Mouse (Mus musculus) midbrain, embryonic 13.5 days (tissue): ENCODE measurements around the gene Tbc1d24. TPM values are rescaled to one million over a fixed set of nuclear protein-coding genes. Genes with fewer than 3 reads are reported as not detected.
"Not testable (repeated sequence)": the region's sequence is repeated elsewhere in the genome, so short reads cannot be mapped to it uniquely, and the experiment has no call there.

Experiments
- ATAC-seq: fragments of 200-750 bp; cut with Nextera tagmentation; 2 replicates; pipeline ENCODE4 v1.8.0; 2017; ENCODE audit warnings: mild to moderate bottlenecking, moderate TSS enrichment, moderate library complexity
- H3K27ac ChIP-seq: fragments of 300-500 bp; sonication (generic); 2 replicates; pipeline ENCODE4 v1.5.1; 2015; ENCODE audit warnings: inconsistent platforms, mild to moderate bottlenecking, moderate library complexity
- H3K27me3 ChIP-seq: fragments of 300-500 bp; sonication (generic); 2 replicates; pipeline ENCODE4 v1.6.1; 2015; ENCODE audit warnings: mild to moderate bottlenecking, inconsistent platforms
- H3K36me3 ChIP-seq: fragments of 300-500 bp; sonication (generic); 2 replicates; pipeline ENCODE4 v1.6.1; 2015; ENCODE audit warnings: mild to moderate bottlenecking, inconsistent platforms
- H3K4me1 ChIP-seq: fragments of 300-500 bp; sonication (generic); replicated peaks from 2 replicates; pipeline ENCODE4 v1.6.1; 2015; ENCODE audit warnings: inconsistent platforms
- H3K4me2 ChIP-seq: fragments of 300-500 bp; sonication (generic); replicated peaks from 2 replicates; pipeline ENCODE4 v1.6.1; 2015; ENCODE audit warnings: moderate library complexity, mild to moderate bottlenecking, inconsistent platforms
- H3K4me3 ChIP-seq: fragments of 300-500 bp; sonication (generic); replicated peaks from 2 replicates; pipeline ENCODE4 v1.5.1; 2015; ENCODE audit warnings: mild to moderate bottlenecking, inconsistent platforms
- H3K9ac ChIP-seq: fragments of 300-500 bp; sonication (generic); replicated peaks from 2 replicates; pipeline ENCODE4 v1.6.1; 2015; ENCODE audit warnings: mild to moderate bottlenecking, inconsistent platforms
- H3K9me3 ChIP-seq: fragments of 300-500 bp; sonication (generic); 2 replicates; pipeline ENCODE4 v1.6.1; 2016; ENCODE audit warnings: mild to moderate bottlenecking, inconsistent platforms
- WGBS: fragments of 180-500 bp; shearing (Covaris S2); methylation state at CpG from one replicate; pipeline ENCODE4 v1.1.7; 2015; 5-methylcytosine and 5-hydroxymethylcytosine counted together
- microRNA-seq: library from miRNA; unstranded; fragments of <30 nt; microRNA quantifications from one replicate; pipeline ENCODE4, GENCODE M21; 2016
- polyA plus RNA-seq: library from polyadenylated mRNA; unstranded; fragments of >200 nt; fragmentation: Nextera tagmentation; extraction: Ambion mirVana; gene quantifications from 2 replicates; pipeline ENCODE4 v1.2.1, GENCODE M21; 2015

Gene Tbc1d24
- polyA plus RNA-seq, 1 experiment from 2014 or later, result 20.4 TPM

DNA sequence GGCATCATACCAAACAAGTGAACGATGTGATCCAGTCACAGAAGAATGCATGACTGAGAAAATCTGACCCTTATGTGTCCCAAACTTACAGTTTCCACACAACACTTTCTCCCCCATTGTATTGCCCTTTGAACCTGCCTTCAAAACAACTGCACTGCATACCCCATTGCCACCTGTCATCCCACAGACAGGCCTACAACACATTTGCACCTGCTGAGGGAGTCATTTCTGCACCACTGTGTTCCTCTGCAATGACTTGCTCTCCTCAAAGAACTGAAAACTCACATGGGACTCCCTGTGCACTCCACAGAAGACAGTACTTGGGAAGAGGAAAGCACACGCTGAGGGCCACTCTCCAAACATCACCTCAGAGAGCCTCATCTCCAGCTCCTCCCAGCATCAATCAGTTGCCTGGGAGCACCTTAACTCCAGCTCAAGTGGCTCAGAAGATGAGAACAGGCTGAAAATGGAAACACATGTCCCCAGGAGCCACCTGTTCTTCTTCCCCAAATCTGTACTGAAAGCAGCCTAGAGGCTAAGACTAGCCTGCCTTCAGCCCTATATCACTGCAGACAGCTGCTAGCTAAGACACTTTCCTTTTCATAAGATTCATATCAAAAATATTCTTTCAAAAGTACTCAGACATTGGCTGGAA, 68.0 kb downstream of the Tbc1d24 start:
- no peaks in the 10 kb centered on the region for H3K9me3 ChIP-seq
- no peak overlapping the region for H3K4me2 ChIP-seq
- no peak overlapping the region for H3K4me3 ChIP-seq
- no peaks in the 10 kb centered on the region for H3K36me3 ChIP-seq
- H3K27ac ChIP-seq, result no peak overlapping the region
- H3K4me1 ChIP-seq, result peaks cover 33% of the 10 kb centered on the region
- no peak overlapping the region for H3K9ac ChIP-seq
- no peaks in the 10 kb centered on the region for H3K27me3 ChIP-seq
- WGBS, result 80% methylated on average over 2 of the region's 2 CpGs
- ATAC-seq, result no peak

DNA sequence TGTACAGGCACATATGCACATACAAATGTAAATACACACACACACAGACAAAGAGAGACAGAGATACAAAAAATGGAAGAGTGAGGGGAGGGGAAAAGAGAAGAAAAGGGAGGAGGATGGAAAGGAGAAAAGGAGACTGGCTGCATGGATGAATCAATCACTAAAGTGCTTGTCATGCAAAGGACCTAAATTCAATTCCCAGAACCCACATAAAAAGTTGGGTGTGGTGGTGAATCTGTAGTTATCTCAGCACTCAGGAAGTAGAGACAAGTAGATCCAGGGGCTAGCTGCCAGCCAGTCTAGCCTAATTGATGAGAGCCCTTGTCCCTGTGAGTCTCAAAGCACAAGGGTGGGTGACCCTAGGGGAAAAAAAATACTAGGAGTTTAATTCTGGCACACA, 71.3 kb downstream of the Tbc1d24 start:
- H3K4me2 ChIP-seq, result no peak overlapping the region
- H3K4me1 ChIP-seq, result peaks cover 10% of the 10 kb centered on the region
- ATAC-seq, result no peak
- no peak overlapping the region for H3K9ac ChIP-seq
- H3K27ac ChIP-seq, result no peak overlapping the region
- no peak overlapping the region for H3K4me3 ChIP-seq
- H3K9me3 ChIP-seq, result no peaks in the 10 kb centered on the region
- no peaks in the 10 kb centered on the region for H3K27me3 ChIP-seq
- H3K36me3 ChIP-seq, result no peaks in the 10 kb centered on the region

DNA sequence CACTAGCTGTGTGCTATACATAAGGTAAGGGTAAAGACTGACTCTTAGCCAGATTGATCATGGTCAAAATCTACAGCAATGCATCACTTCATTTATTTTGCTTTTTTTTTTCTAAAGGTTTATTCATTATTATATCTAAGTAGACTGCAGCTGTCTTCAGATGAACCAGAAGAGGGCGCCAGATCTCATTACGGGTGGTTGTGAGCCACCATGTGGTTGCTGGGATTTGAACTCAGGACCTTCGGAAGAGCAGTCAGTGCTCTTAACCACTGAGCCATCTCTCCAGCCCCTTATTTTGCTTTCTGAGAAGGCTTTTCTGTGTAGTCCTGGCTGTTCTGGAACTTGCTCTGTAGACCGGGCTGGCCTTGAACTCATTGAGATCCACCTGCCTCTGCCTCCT, 72.4 kb downstream of the Tbc1d24 start:
- H3K9me3 ChIP-seq, H3K27me3 ChIP-seq, H3K27ac ChIP-seq, H3K9ac ChIP-seq, H3K4me1 ChIP-seq, H3K4me2 ChIP-seq, H3K36me3 ChIP-seq, H3K4me3 ChIP-seq, ATAC-seq: not testable (repeated sequence)
- 89% methylated on average over 4 of the region's 4 CpGs for WGBS

DNA sequence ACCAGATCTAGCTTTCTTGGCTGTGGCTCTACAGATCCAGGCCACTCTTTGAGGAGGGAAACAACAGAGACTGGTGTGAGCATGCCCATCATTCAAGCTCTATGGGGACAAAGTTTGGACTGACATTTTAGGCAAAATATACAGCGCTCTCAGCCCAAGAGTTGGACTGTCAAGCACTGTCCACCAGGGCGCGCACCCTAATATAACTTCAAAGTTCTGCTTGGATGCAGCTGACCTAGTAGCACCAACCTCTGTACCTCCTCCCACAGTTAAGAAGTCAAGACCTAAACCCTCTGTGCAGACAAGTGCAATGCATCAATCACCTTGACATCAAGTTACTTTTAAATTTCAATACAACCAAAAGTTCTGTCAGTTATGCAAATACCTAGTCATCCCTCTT, 73.8 kb downstream of the Tbc1d24 start:
- no peak overlapping the region for H3K4me3 ChIP-seq
- no peaks in the 10 kb centered on the region for H3K9me3 ChIP-seq
- no peak overlapping the region for H3K27ac ChIP-seq
- no peaks in the 10 kb centered on the region for H3K27me3 ChIP-seq
- H3K4me2 ChIP-seq, result no peak overlapping the region
- ATAC-seq, result no peak
- no peaks in the 10 kb centered on the region for H3K36me3 ChIP-seq
- H3K4me1 ChIP-seq, result no peaks in the 10 kb centered on the region
- no peak overlapping the region for H3K9ac ChIP-seq
- WGBS, result 94% methylated on average over 3 of the region's 3 CpGs

DNA sequence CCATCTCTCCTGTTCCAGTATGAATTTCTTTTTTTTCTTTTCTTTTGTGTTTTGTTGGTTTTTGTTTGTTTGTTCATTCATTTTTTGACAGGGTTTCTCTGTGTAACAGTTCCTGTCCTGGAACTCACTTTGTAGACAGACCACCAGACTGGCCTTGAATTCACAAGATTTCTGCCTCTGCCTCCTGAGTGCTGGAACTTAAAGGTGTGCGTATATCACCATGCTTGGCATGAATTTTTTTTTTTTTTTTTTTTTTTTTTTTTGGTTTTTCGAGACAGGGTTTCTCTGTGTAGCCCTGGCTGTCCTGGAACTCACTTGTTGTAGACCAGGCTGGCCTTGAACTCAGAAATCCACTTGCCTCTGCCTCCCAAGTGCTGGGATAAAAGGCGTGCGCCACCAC, 76.1 kb downstream of the Tbc1d24 start:
- not testable (repeated sequence) for H3K9ac ChIP-seq, H3K4me1 ChIP-seq, H3K4me2 ChIP-seq, H3K27me3 ChIP-seq, H3K9me3 ChIP-seq, H3K36me3 ChIP-seq, H3K27ac ChIP-seq, ATAC-seq, H3K4me3 ChIP-seq
- WGBS, result 98% methylated on average over 4 of the region's 4 CpGs

DNA sequence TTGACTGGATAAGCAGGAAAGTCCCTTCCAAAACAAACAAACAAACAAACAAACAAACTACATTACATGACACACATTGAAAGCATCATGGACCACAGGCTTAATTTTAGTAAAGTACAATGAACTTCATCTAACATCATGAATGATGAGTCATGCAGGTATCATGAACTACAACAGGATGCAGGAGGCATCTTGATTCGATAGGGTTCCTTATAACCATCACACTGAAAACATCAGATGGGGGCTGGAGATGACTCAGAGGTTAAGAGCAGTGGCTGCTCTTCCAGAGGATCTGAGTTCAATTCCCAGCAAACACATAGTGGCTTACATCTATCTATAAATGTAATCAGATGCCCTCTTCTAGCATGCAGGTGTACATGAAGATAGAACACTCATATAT, 77.8 kb downstream of the Tbc1d24 start:
- Histone ChIP-seq H3K9ac (no peak overlapping the region), H3K27me3 (no peaks in the 10 kb centered on the region), H3K4me2 (no peak overlapping the region), H3K4me1 (no peaks in the 10 kb centered on the region), H3K9me3 (no peaks in the 10 kb centered on the region), H3K36me3 (no peaks in the 10 kb centered on the region), H3K4me3 (no peak overlapping the region), H3K27ac (no peak overlapping the region)
- WGBS, result 87% methylated on average over 1 of the region's 1 CpGs
- ATAC-seq, result no peak

DNA sequence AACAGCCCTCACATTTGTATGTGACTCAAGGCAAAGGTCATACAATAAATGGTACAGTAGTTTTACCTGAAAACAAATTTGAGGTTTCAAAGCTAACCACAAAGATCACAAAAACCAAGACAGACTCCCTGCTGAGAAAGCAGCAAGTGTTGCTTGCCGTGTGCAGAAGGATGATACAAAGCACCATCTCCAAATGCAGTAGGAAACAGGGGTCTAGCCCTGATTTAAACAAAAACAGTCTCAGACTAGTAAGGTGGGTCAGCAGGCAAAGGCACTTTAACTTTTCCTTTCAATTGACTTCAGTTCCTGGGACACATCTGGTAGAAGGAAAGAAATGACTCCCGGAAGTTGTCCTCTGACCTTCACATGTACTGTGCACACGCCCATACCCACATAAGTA, 78.6 kb downstream of the Tbc1d24 start:
- no peak overlapping the region for H3K27ac ChIP-seq
- H3K4me1 ChIP-seq, result no peaks in the 10 kb centered on the region
- H3K9ac ChIP-seq, result no peak overlapping the region
- no peak overlapping the region for H3K4me3 ChIP-seq
- H3K4me2 ChIP-seq, result no peak overlapping the region
- no peaks in the 10 kb centered on the region for H3K27me3 ChIP-seq
- no peak for ATAC-seq
- no peaks in the 10 kb centered on the region for H3K36me3 ChIP-seq
- no peaks in the 10 kb centered on the region for H3K9me3 ChIP-seq
- 88% methylated on average over 3 of the region's 3 CpGs for WGBS

Small RNAs within 50 kb of the gene (microRNA-seq; reads per million reads assigned to microRNA genes)
- 3.3 reads per million, percentile 13 among the genes with 10 or more reads in this experiment for gene Mir5134
- 1.9 reads per million for gene Mir6965

Other genes with a start within 250 kb of the Tbc1d24 start
- gene Prss30, start 225.0 kb downstream of the Tbc1d24 start, polyA plus RNA-seq, result not detected in 2 replicates
- 0.12 TPM in 1 of 2 replicates, not detected in the other for gene Prss22, start 207.5 kb downstream of the Tbc1d24 start, polyA plus RNA-seq
- 0.32 and 0.54 TPM in 2 replicates for gene Prss27, start 167.4 kb downstream of the Tbc1d24 start, polyA plus RNA-seq
- 80.9 and 81.5 TPM in 2 replicates for gene Kctd5, start 132.1 kb downstream of the Tbc1d24 start, polyA plus RNA-seq
- 63.1 and 67.9 TPM in 2 replicates for gene Pdpk1, start 54.6 kb downstream of the Tbc1d24 start, polyA plus RNA-seq
- gene Amdhd2, start 41.8 kb downstream of the Tbc1d24 start, polyA plus RNA-seq, result 32.9 and 35.6 TPM in 2 replicates
- 843 and 851 TPM in 2 replicates for gene Atp6v0c, start 35.9 kb downstream of the Tbc1d24 start, polyA plus RNA-seq
- 3.3 and 4.6 TPM in 2 replicates for gene Ntn3, start 4.0 kb upstream of the Tbc1d24 start, polyA plus RNA-seq
- gene Tedc2, start 15.3 kb upstream of the Tbc1d24 start, polyA plus RNA-seq, result 13.9 and 14.4 TPM in 2 replicates
- gene Ccnf, start 45.9 kb upstream of the Tbc1d24 start, polyA plus RNA-seq, result 30.9 and 32.9 TPM in 2 replicates
- gene Abca17, start 145.5 kb upstream of the Tbc1d24 start, polyA plus RNA-seq, result 0.12 and 0.14 TPM in 2 replicates
- 22.7 and 23.9 TPM in 2 replicates for gene Abca3, start 146.4 kb upstream of the Tbc1d24 start, polyA plus RNA-seq
- gene Rnps1, start 209.0 kb upstream of the Tbc1d24 start, polyA plus RNA-seq, result 370 and 374 TPM in 2 replicates
- gene Eci1, start 221.1 kb upstream of the Tbc1d24 start, polyA plus RNA-seq, result 45.5 and 45.9 TPM in 2 replicates
- gene Dnase1l2, start 237.5 kb upstream of the Tbc1d24 start, polyA plus RNA-seq, result 6.8 and 6.9 TPM in 2 replicates